Mouse (Mus musculus): ENCODE data around the gene Trim31. TPM values are rescaled to one million over a fixed set of nuclear protein-coding genes. Genes with fewer than 3 reads are reported as not detected.

The Trim31 gene
- polyA plus RNA-seq, 1 experiment from 2014 or later: not detected

DNA sequence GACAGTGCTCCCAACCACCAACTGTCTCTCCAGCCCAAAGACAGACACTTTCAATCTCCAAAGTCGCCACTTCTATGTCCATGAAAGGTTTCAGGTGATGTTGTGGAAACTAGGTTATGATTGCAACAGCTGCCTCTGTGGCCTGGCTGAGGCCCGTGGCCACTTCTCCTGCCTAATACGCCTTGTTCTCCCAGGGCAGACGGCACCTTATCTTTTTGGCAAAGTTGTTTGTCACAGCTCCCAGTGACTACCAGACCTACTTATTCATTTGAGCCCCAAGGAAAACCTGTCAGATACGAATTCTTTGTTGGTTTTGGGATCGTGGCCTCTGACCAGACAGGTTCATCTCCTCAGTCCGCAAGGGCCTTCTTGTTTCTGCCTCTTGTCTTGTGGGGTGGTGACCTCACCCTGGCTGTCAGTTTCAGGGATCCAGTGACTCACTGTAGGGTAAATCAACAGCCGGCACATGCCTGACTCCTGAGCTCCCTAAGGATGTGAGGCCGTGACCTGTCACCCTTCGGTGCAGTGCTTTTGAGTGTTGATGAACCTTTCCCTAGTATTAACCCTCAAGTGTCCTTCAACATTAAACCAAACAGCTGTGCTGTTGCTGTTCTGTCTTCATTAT lies 29.7 kb downstream of the Trim31 start:
- H3K9me3 ChIP-seq (ENCODE audit: control insufficient read depth, low read length): no peaks in the 10 kb centered on the region
- H3K4me2 ChIP-seq (ENCODE audit: low read depth, severe bottlenecking): no peak overlapping the region
- no peak overlapping the region for H3K4me3 ChIP-seq (ENCODE audit: low read depth, low read length)
- DNase-seq (ENCODE audit: low spot score): no peak
- H3K9ac ChIP-seq (ENCODE audit: low read length): no peak overlapping the region
- H3K36me3 ChIP-seq (ENCODE audit: control insufficient read depth, insufficient read depth, low read length): no peaks in the 10 kb centered on the region
- H3K27ac ChIP-seq (replicated peaks; ENCODE audit: low read depth, low read length): no peak overlapping the region
- no peaks in the 10 kb centered on the region for H3K4me1 ChIP-seq (ENCODE audit: control insufficient read depth, insufficient read depth, low read length)
- H3K27me3 ChIP-seq (ENCODE audit: control insufficient read depth, insufficient read depth, low read length): no peaks in the 10 kb centered on the region
- ATAC-seq (ENCODE audit: insufficient number of reproducible peaks, low FRiP score, low TSS enrichment, low read depth): no peak
- 50% methylated on average over 10 of the region's 10 CpGs for WGBS

GRCm38 (mm10) chr17:36929236-36929932 lies 31.5 kb downstream of the Trim31 start:
- no peak for DNase-seq (ENCODE audit: low spot score)
- 76% methylated on average over 12 of the region's 12 CpGs for WGBS
- Histone ChIP-seq H3K4me1 (ENCODE audit: control insufficient read depth, insufficient read depth, low read length) (no peaks in the 10 kb centered on the region), H3K4me3 (ENCODE audit: low read depth, low read length) (no peak overlapping the region), H3K4me2 (ENCODE audit: low read depth, severe bottlenecking) (no peak overlapping the region), H3K9me3 (ENCODE audit: control insufficient read depth, low read length) (no peaks in the 10 kb centered on the region), H3K9ac (ENCODE audit: low read length) (no peak overlapping the region), H3K27me3 (ENCODE audit: control insufficient read depth, insufficient read depth, low read length) (no peaks in the 10 kb centered on the region), H3K36me3 (ENCODE audit: control insufficient read depth, insufficient read depth, low read length) (no peaks in the 10 kb centered on the region), H3K27ac (replicated peaks; ENCODE audit: low read depth, low read length) (no peak overlapping the region)
- ATAC-seq (ENCODE audit: insufficient number of reproducible peaks, low FRiP score, low TSS enrichment, low read depth): no peak

DNA sequence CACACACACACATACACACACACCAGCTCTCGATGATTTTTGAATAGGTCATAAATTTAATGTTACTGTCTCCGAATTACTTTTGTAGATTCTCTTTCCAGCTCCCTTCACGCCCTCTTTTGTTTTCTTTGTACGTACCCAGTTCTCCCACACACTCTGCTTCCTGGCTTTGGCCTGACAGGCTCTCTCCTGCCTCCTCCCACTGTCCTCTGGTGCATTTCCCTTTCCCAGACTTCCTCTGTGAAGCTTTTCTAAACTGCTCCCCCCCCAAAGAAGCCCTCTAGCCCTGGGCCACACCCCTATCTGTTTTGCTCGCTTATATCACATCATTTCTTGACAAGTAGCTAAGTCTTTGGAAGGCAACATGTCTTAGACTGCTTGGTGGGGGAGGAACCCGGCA lies 32.3 kb downstream of the Trim31 start:
- Histone ChIP-seq H3K27ac (replicated peaks; ENCODE audit: low read depth, low read length) (no peak overlapping the region), H3K9ac (ENCODE audit: low read length) (no peak overlapping the region), H3K36me3 (ENCODE audit: control insufficient read depth, insufficient read depth, low read length) (no peaks in the 10 kb centered on the region), H3K4me2 (ENCODE audit: low read depth, severe bottlenecking) (no peak overlapping the region), H3K4me1 (ENCODE audit: control insufficient read depth, insufficient read depth, low read length) (no peaks in the 10 kb centered on the region), H3K27me3 (ENCODE audit: control insufficient read depth, insufficient read depth, low read length) (no peaks in the 10 kb centered on the region), H3K4me3 (ENCODE audit: low read depth, low read length) (no peak overlapping the region), H3K9me3 (ENCODE audit: control insufficient read depth, low read length) (no peaks in the 10 kb centered on the region)
- no peak for DNase-seq (ENCODE audit: low spot score)
- 81% methylated on average over 6 of the region's 6 CpGs for WGBS
- ATAC-seq (ENCODE audit: insufficient number of reproducible peaks, low FRiP score, low TSS enrichment, low read depth): no peak

DNA sequence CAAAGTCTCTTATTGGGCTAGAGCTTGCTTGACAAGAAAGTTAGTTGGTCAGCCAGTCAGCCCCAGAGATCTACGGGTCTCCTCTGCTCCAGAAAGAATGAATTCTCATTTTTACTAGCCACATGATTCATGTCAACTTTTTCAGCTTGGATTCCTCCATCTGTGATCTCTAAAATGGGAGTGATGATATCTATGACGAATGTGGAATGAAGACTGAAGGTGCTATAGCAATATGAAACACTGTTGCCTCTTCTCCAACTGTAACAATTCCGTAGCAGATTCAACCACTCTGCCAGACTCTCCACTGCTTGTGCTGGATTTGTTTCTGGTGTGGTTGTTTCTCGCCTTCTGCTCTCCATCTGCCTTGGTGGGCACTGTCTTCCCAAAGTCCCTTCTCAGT lies 33.2 kb downstream of the Trim31 start:
- no peaks in the 10 kb centered on the region for H3K27me3 ChIP-seq (ENCODE audit: control insufficient read depth, insufficient read depth, low read length)
- H3K9me3 ChIP-seq (ENCODE audit: control insufficient read depth, low read length): no peaks in the 10 kb centered on the region
- H3K27ac ChIP-seq (replicated peaks; ENCODE audit: low read depth, low read length): no peak overlapping the region
- H3K36me3 ChIP-seq (ENCODE audit: control insufficient read depth, insufficient read depth, low read length): no peaks in the 10 kb centered on the region
- no peak for DNase-seq (ENCODE audit: low spot score)
- no peak for ATAC-seq (ENCODE audit: insufficient number of reproducible peaks, low FRiP score, low TSS enrichment, low read depth)
- no peak overlapping the region for H3K9ac ChIP-seq (ENCODE audit: low read length)
- no peaks in the 10 kb centered on the region for H3K4me1 ChIP-seq (ENCODE audit: control insufficient read depth, insufficient read depth, low read length)
- no peak overlapping the region for H3K4me3 ChIP-seq (ENCODE audit: low read depth, low read length)
- 83% methylated on average over 4 of the region's 4 CpGs for WGBS
- H3K4me2 ChIP-seq (ENCODE audit: low read depth, severe bottlenecking): no peak overlapping the region

DNA sequence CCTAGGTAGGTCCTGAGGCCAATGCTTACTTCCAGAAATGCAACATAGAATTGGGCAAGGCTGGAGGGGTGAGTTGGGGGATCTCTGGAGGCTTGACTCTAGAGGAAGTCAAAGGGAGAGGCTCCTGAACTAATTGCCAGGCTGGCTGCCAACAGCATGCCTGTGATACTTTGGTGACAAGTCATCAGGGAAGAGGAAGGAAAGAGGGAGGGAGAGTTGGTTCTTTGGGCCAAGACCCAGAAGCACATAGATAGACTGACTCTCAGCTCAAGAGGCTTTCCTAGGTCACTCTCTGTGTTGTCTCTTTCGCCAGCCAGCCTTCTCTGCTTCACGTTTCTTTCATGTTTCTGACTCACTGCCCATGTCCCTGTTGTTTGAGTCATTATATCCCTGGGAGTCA lies 33.9 kb downstream of the Trim31 start:
- no peaks in the 10 kb centered on the region for H3K36me3 ChIP-seq (ENCODE audit: control insufficient read depth, insufficient read depth, low read length)
- no peaks in the 10 kb centered on the region for H3K27me3 ChIP-seq (ENCODE audit: control insufficient read depth, insufficient read depth, low read length)
- DNase-seq (ENCODE audit: low spot score) (no peak), ATAC-seq (ENCODE audit: insufficient number of reproducible peaks, low FRiP score, low TSS enrichment, low read depth) (no peak)
- H3K4me2 ChIP-seq (ENCODE audit: low read depth, severe bottlenecking): no peak overlapping the region
- H3K4me3 ChIP-seq (ENCODE audit: low read depth, low read length): no peak overlapping the region
- no peaks in the 10 kb centered on the region for H3K4me1 ChIP-seq (ENCODE audit: control insufficient read depth, insufficient read depth, low read length)
- no peak overlapping the region for H3K27ac ChIP-seq (replicated peaks; ENCODE audit: low read depth, low read length)
- WGBS: 70% methylated on average over 2 of the region's 2 CpGs
- no peak overlapping the region for H3K9ac ChIP-seq (ENCODE audit: low read length)
- H3K9me3 ChIP-seq (ENCODE audit: control insufficient read depth, low read length): no peaks in the 10 kb centered on the region

DNA sequence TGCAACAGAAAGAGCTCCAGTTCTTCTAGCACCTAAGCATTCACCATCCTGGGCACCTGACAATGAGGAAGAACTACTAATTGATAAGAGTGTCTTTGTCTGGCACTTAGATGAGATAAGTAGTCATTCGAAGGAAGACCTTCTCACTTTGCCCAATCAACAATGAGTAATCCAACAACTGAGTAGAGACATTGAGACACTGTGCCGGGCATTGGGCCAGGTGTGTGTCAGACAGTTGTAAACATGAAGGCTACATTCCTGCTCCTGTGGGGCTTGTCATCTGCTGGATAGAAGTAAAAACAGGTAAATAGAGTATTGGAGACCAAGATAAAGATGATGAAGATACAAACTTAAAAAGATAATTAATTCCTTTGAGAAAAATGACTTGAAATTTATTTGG lies 40.1 kb downstream of the Trim31 start:
- Histone ChIP-seq H3K4me2 (ENCODE audit: low read depth, severe bottlenecking) (no peak overlapping the region), H3K36me3 (ENCODE audit: control insufficient read depth, insufficient read depth, low read length) (no peaks in the 10 kb centered on the region), H3K4me1 (ENCODE audit: control insufficient read depth, insufficient read depth, low read length) (peaks cover 2% of the 10 kb centered on the region; the same call in 1 of the 2 replicates), H3K27ac (replicated peaks; ENCODE audit: low read depth, low read length) (no peak overlapping the region), H3K9ac (ENCODE audit: low read length) (no peak overlapping the region), H3K9me3 (ENCODE audit: control insufficient read depth, low read length) (no peaks in the 10 kb centered on the region), H3K27me3 (ENCODE audit: control insufficient read depth, insufficient read depth, low read length) (peaks cover 17% of the 10 kb centered on the region), H3K4me3 (ENCODE audit: low read depth, low read length) (no peak overlapping the region)
- DNase-seq (ENCODE audit: low spot score): no peak
- WGBS: 85% methylated on average over 2 of the region's 2 CpGs
- ATAC-seq (ENCODE audit: insufficient number of reproducible peaks, low FRiP score, low TSS enrichment, low read depth): no peak

DNA sequence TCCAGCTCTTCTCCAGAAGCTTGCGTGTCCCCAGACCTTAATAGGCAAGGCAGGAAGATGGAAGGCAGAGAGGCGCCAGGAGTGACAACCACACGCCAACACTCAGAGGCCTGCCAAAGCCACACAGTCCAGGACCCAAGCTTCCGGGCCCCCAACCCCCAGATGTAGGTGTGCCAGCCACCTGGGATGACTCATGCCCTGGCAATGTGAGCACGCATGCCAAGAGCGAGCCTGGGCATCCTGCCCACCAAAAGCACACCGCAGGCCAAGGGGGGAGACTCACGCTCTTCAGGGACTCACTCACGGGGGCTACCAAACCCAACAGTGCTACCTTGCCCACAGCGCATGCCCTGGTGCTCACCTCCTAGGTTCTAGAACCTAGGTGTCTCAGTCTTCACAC lies 44.5 kb downstream of the Trim31 start:
- peaks cover 38% of the 10 kb centered on the region for H3K27me3 ChIP-seq (ENCODE audit: control insufficient read depth, insufficient read depth, low read length)
- no peaks in the 10 kb centered on the region for H3K9me3 ChIP-seq (ENCODE audit: control insufficient read depth, low read length)
- H3K27ac ChIP-seq (replicated peaks; ENCODE audit: low read depth, low read length): no peak overlapping the region
- peak overlapping the region; percentile 40 for H3K4me3 ChIP-seq (ENCODE audit: low read depth, low read length)
- no peak for ATAC-seq (ENCODE audit: insufficient number of reproducible peaks, low FRiP score, low TSS enrichment, low read depth)
- peaks cover 12% of the 10 kb centered on the region for H3K4me1 ChIP-seq (ENCODE audit: control insufficient read depth, insufficient read depth, low read length)
- H3K9ac ChIP-seq (ENCODE audit: low read length): no peak overlapping the region
- 52% methylated on average over 10 of the region's 10 CpGs for WGBS
- no peak for DNase-seq (ENCODE audit: low spot score)
- peak overlapping the region; percentile 67 for H3K4me2 ChIP-seq (ENCODE audit: low read depth, severe bottlenecking)
- H3K36me3 ChIP-seq (ENCODE audit: control insufficient read depth, insufficient read depth, low read length): no peaks in the 10 kb centered on the region

DNA sequence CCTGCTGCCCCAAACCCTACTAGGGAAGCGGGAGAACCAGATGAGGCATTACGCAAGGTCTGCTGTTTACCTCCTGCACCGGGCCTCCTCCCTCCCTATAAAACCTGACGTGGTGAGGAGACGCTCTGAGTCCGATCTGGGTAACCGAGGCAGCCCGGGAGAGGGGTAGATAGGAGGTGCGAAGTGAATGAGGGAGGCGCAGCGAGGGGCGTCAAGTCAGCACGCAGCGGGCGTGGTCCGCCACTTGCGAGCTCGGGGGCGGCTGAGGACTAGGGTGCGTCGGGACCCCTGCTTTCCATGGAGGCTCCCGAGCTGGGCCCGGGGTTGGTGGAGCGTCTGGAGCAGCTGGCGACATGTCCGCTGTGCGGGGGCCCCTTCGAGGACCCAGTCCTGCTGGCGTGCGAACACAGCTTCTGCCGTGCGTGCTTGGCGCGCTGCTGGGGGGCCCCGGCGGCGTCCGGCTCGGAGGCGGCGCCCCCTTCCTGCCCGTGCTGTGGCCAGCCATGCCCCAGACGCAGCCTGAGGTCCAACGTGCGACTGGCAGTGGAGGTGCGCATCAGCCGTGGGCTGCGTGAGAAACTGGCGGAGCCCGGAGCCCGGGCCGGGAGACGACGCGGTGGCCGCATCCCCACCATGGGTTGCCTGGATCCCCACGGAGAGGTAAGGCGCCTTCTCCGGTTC lies 45.0 kb downstream of the Trim31 start, which contains the start of gene Rnf39:
Gene Rnf39, plus strand, starts transcription at position 128 of the 681 bp plus-strand sequence.
- 2% methylated on average over 56 of the region's 59 CpGs for WGBS
- no peak within 1 kb of the TSS for H3K27ac ChIP-seq (replicated peaks; ENCODE audit: low read depth, low read length)
- no peak; the same call in 1 of the 2 replicates for ATAC-seq (ENCODE audit: insufficient number of reproducible peaks, low FRiP score, low TSS enrichment, low read depth)

More for the DNA sequence above, 45.0 kb downstream of the Trim31 start, which contains the start of gene Rnf39:
- Histone ChIP-seq H3K4me3 (ENCODE audit: low read depth, low read length) (peak within 1 kb of the TSS; percentile 40), H3K36me3 (ENCODE audit: control insufficient read depth, insufficient read depth, low read length) (no peaks in the 10 kb centered on the region), H3K9me3 (ENCODE audit: control insufficient read depth, low read length) (no peaks in the 10 kb centered on the region), H3K4me1 (ENCODE audit: control insufficient read depth, insufficient read depth, low read length) (peaks cover 12% of the 10 kb centered on the region), H3K27me3 (ENCODE audit: control insufficient read depth, insufficient read depth, low read length) (peaks cover 38% of the 10 kb centered on the region), H3K9ac (ENCODE audit: low read length) (peak within 1 kb of the TSS; percentile 40; the same call in 1 of the 2 replicates), H3K4me2 (ENCODE audit: low read depth, severe bottlenecking) (peak within 1 kb of the TSS; percentile 67)
- DNase-seq (ENCODE audit: low spot score): peak; percentile 43

Measured in limb, embryonic 11.5 days (tissue).